Mouse (Mus musculus): Measurements from ENCODE around the gene Rpp40. TPM values are rescaled to one million over a fixed set of nuclear protein-coding genes. Genes with fewer than 3 reads are reported as not detected.

Rpp40 gene
- 21.6 and 23.8 TPM in 2 replicates for polyA plus RNA-seq (2015; fragmentation: Nextera tagmentation; extraction: Ambion mirVana)

GRCm38 (mm10) chr13:35905879-35906481 lies at the start of gene Rpp40:
TSS of gene Rpp40 (minus strand) at chr13:35906359.
- 0 out of 2 replicates have a peak within 1 kb of the TSS, but pooled peaks have one; percentile 37 for H3K27ac ChIP-seq
- H3K27me3 ChIP-seq (replicated peaks), result no peaks in the 10 kb centered on the region
- peak within 1 kb of the TSS; percentile 68 for H3K4me3 ChIP-seq (replicated peaks)
- no peaks in the 10 kb centered on the region for H3K9me3 ChIP-seq
- under 1% methylated on average over 35 of the region's 35 CpGs for WGBS
- ATAC-seq, result peak; percentile 100
- H3K4me2 ChIP-seq (replicated peaks), result peak within 1 kb of the TSS; percentile 64
- no peaks in the 10 kb centered on the region for H3K36me3 ChIP-seq
- H3K9ac ChIP-seq, result peak within 1 kb of the TSS; percentile 56
- H3K4me1 ChIP-seq (replicated peaks), result no peaks in the 10 kb centered on the region

- Histone ChIP-seq H3K4me1 (replicated peaks) (no peaks in the 10 kb centered on the region), H3K4me3 (replicated peaks) (no peak overlapping the region), H3K4me2 (replicated peaks) (no peak overlapping the region), H3K9ac (no peak overlapping the region), H3K9me3 (no peaks in the 10 kb centered on the region), H3K27ac (no peak overlapping the region), H3K27me3 (replicated peaks) (no peaks in the 10 kb centered on the region), H3K36me3 (no peaks in the 10 kb centered on the region)
- WGBS, result 72% methylated on average over 17 of the region's 17 CpGs
- no peak for ATAC-seq
Measured at GRCm38 (mm10) chr13:35949814-35950455, 43.8 kb upstream of the Rpp40 start.

- Histone ChIP-seq H3K27ac (no peak overlapping the region), H3K4me2 (replicated peaks) (no peak overlapping the region), H3K9ac (no peak overlapping the region), H3K4me3 (replicated peaks) (no peak overlapping the region), H3K36me3 (no peaks in the 10 kb centered on the region), H3K27me3 (replicated peaks) (no peaks in the 10 kb centered on the region), H3K4me1 (replicated peaks) (no peaks in the 10 kb centered on the region), H3K9me3 (no peaks in the 10 kb centered on the region)
- ATAC-seq, result no peak
- WGBS, result 24% methylated on average over 14 of the region's 14 CpGs
Measured at GRCm38 (mm10) chr13:35947354-35948000, 41.3 kb upstream of the Rpp40 start.

GRCm38 (mm10) chr13:35946659-35947353 lies 40.6 kb upstream of the Rpp40 start:
- 69% methylated on average over 20 of the region's 20 CpGs for WGBS
- no peak overlapping the region for H3K4me3 ChIP-seq (replicated peaks)
- no peak for ATAC-seq

GRCm38 (mm10) chr13:35940934-35941333 lies 34.8 kb upstream of the Rpp40 start:
- H3K4me3 ChIP-seq (replicated peaks), result no peak overlapping the region
- no peak for ATAC-seq
- H3K36me3 ChIP-seq, result no peaks in the 10 kb centered on the region
- H3K4me2 ChIP-seq (replicated peaks), result no peak overlapping the region
- H3K27me3 ChIP-seq (replicated peaks), result no peaks in the 10 kb centered on the region
- 81% methylated on average over 5 of the region's 5 CpGs for WGBS
- no peak overlapping the region for H3K9ac ChIP-seq
- no peaks in the 10 kb centered on the region for H3K4me1 ChIP-seq (replicated peaks)
- no peaks in the 10 kb centered on the region for H3K9me3 ChIP-seq
- H3K27ac ChIP-seq, result no peak overlapping the region

More at GRCm38 (mm10) chr13:35946659-35947353, 40.6 kb upstream of the Rpp40 start:
- Histone ChIP-seq H3K4me1 (replicated peaks) (no peaks in the 10 kb centered on the region), H3K27me3 (replicated peaks) (no peaks in the 10 kb centered on the region), H3K9me3 (no peaks in the 10 kb centered on the region), H3K4me2 (replicated peaks) (no peak overlapping the region), H3K27ac (no peak overlapping the region), H3K36me3 (no peaks in the 10 kb centered on the region), H3K9ac (no peak overlapping the region)

GRCm38 (mm10) chr13:35939871-35940665 lies 33.9 kb upstream of the Rpp40 start:
- Histone ChIP-seq H3K4me3 (replicated peaks) (no peak overlapping the region), H3K27ac (no peak overlapping the region), H3K4me2 (replicated peaks) (no peak overlapping the region), H3K27me3 (replicated peaks) (no peaks in the 10 kb centered on the region), H3K9ac (no peak overlapping the region), H3K4me1 (replicated peaks) (no peaks in the 10 kb centered on the region), H3K36me3 (no peaks in the 10 kb centered on the region), H3K9me3 (no peaks in the 10 kb centered on the region)
- no peak for ATAC-seq
- WGBS, result 57% methylated on average over 18 of the region's 18 CpGs

GRCm38 (mm10) chr13:35937991-35938390 lies 31.8 kb upstream of the Rpp40 start:
- Histone ChIP-seq H3K9ac (no peak overlapping the region), H3K27me3 (replicated peaks) (no peaks in the 10 kb centered on the region), H3K4me2 (replicated peaks) (no peak overlapping the region), H3K4me3 (replicated peaks) (no peak overlapping the region), H3K36me3 (no peaks in the 10 kb centered on the region), H3K9me3 (no peaks in the 10 kb centered on the region), H3K27ac (no peak overlapping the region), H3K4me1 (replicated peaks) (no peaks in the 10 kb centered on the region)
- WGBS, result 80% methylated on average over 2 of the region's 2 CpGs
- ATAC-seq, result no peak

- Histone ChIP-seq H3K4me3 (replicated peaks) (no peak overlapping the region), H3K9ac (no peak overlapping the region)
- WGBS, result 78% methylated on average over 1 of the region's 1 CpGs
Measured at GRCm38 (mm10) chr13:35911476-35911875, 5.3 kb upstream of the Rpp40 start.

GRCm38 (mm10) chr13:35905378-35905777 lies 781 bp downstream of the Rpp40 start:
- Histone ChIP-seq H3K27ac (no peak overlapping the region), H3K36me3 (no peaks in the 10 kb centered on the region), H3K4me3 (replicated peaks) (peak overlapping the region; percentile 68), H3K4me2 (replicated peaks) (peak overlapping the region; percentile 64), H3K4me1 (replicated peaks) (no peaks in the 10 kb centered on the region), H3K9ac (peak overlapping the region; percentile 56), H3K27me3 (replicated peaks) (no peaks in the 10 kb centered on the region), H3K9me3 (no peaks in the 10 kb centered on the region)
- 1% methylated on average over 13 of the region's 13 CpGs for WGBS
- no peak for ATAC-seq

More at GRCm38 (mm10) chr13:35911476-35911875, 5.3 kb upstream of the Rpp40 start:
- Histone ChIP-seq H3K4me2 (replicated peaks) (no peak overlapping the region), H3K27ac (no peak overlapping the region), H3K9me3 (no peaks in the 10 kb centered on the region), H3K36me3 (no peaks in the 10 kb centered on the region), H3K4me1 (replicated peaks) (no peaks in the 10 kb centered on the region), H3K27me3 (replicated peaks) (no peaks in the 10 kb centered on the region)
- no peak for ATAC-seq

- Histone ChIP-seq H3K4me3 (replicated peaks) (no peak overlapping the region), H3K9me3 (no peaks in the 10 kb centered on the region), H3K27me3 (replicated peaks) (no peaks in the 10 kb centered on the region), H3K36me3 (0 out of 2 replicates have a peak, but pooled peaks cover 7% of the 10 kb centered on the region), H3K4me1 (replicated peaks) (no peaks in the 10 kb centered on the region), H3K27ac (no peak overlapping the region), H3K4me2 (replicated peaks) (no peak overlapping the region), H3K9ac (no peak overlapping the region)
- no peak for ATAC-seq
- 78% methylated on average over 3 of the region's 3 CpGs for WGBS
Measured at GRCm38 (mm10) chr13:35892866-35893265, 13.3 kb downstream of the Rpp40 start.

- no peak overlapping the region for H3K4me2 ChIP-seq (replicated peaks)
- no peak overlapping the region for H3K4me3 ChIP-seq (replicated peaks)
- 27% methylated on average over 15 of the region's 15 CpGs for WGBS
- H3K9me3 ChIP-seq, result no peaks in the 10 kb centered on the region
- no peaks in the 10 kb centered on the region for H3K27me3 ChIP-seq (replicated peaks)
- ATAC-seq, result no peak
- no peaks in the 10 kb centered on the region for H3K36me3 ChIP-seq
- H3K27ac ChIP-seq, result no peak overlapping the region
- 0 out of 2 replicates have a peak, but pooled peaks cover 3% of the 10 kb centered on the region for H3K4me1 ChIP-seq (replicated peaks)
- H3K9ac ChIP-seq, result no peak overlapping the region
Measured at GRCm38 (mm10) chr13:35886121-35886725, 19.9 kb downstream of the Rpp40 start.

Measured in intestine, embryonic 15.5 days (tissue).